Mouse (Mus musculus) hindbrain, embryonic 15.5 days (tissue): ENCODE results near the gene Fstl4. TPM values are rescaled to one million over a fixed set of nuclear protein-coding genes. Genes with fewer than 3 reads are reported as not detected.

Experiments used
- ATAC-seq: fragments of 200-750 bp; cut with Nextera tagmentation; 2 replicates; pipeline ENCODE4 v1.8.0; 2017; ENCODE audit warnings: low read depth, moderate number of reproducible peaks, moderate TSS enrichment; ENCODE audit not compliant: low FRiP score
- H3K27ac ChIP-seq: fragments of 300-500 bp; sonication (generic); replicated peaks from 2 replicates; pipeline ENCODE4 v1.5.1; 2015; ENCODE audit warnings: mild to moderate bottlenecking, inconsistent platforms
- H3K27me3 ChIP-seq: fragments of 300-500 bp; sonication (generic); 2 replicates; pipeline ENCODE4 v1.6.1; 2015; ENCODE audit warnings: control low read depth, inconsistent platforms
- H3K36me3 ChIP-seq: fragments of 300-500 bp; sonication (generic); 2 replicates; pipeline ENCODE4 v1.6.1; 2015; ENCODE audit warnings: control low read depth, inconsistent platforms
- H3K4me1 ChIP-seq: fragments of 300-500 bp; sonication (generic); replicated peaks from 2 replicates; pipeline ENCODE4 v1.6.1; 2015; ENCODE audit warnings: control low read depth, inconsistent platforms
- H3K4me2 ChIP-seq: fragments of 300-500 bp; sonication (generic); 2 replicates; pipeline ENCODE4 v1.6.1; 2015; ENCODE audit warnings: moderate library complexity, mild to moderate bottlenecking, inconsistent platforms
- H3K4me3 ChIP-seq: fragments of 300-500 bp; sonication (generic); 2 replicates; pipeline ENCODE4 v1.5.1; 2015; ENCODE audit warnings: mild to moderate bottlenecking, inconsistent platforms
- H3K9ac ChIP-seq: fragments of 300-500 bp; sonication (generic); 2 replicates; pipeline ENCODE4 v1.6.1; 2015; ENCODE audit warnings: inconsistent platforms
- H3K9me3 ChIP-seq: fragments of 300-500 bp; sonication (generic); 2 replicates; pipeline ENCODE4 v1.6.1; 2016; ENCODE audit warnings: control low read depth, inconsistent platforms
- WGBS: fragments of 180-500 bp; shearing (Covaris S2); methylation state at CpG from one replicate; pipeline ENCODE4 v1.1.7; 2015; 5-methylcytosine and 5-hydroxymethylcytosine counted together
- polyA plus RNA-seq: library from polyadenylated mRNA; unstranded; fragments of >200 nt; fragmentation: Nextera tagmentation; extraction: Ambion mirVana; gene quantifications from 2 replicates; pipeline ENCODE4 v1.2.1, GENCODE M21; 2015

Gene Fstl4
- polyA plus RNA-seq = 13.4 and 16.5 TPM in 2 replicates

DNA sequence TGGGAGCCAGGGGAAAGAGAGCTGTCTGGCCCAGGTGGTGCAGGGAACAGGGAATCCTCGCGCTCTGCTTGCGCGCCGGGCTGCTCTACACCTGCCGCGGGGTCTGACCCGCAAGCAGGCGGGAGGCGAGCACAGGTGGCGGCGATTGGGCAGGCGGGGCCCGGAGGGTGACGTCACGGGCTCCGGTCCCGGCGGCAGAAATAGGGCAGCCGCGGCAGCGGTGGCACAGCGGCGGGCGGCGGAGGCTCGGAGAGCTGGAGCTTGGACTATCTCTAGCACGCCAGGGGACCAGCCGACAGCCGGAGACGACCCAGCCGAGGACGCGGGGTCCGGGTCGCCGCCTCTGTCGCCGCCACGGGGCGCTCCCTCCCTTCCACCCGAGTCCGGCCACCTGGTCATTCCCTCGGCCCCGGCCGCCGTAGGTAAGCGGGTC lies at the start of gene Fstl4:
Gene Fstl4, plus strand, starts transcription at position 174 of the 433 bp plus-strand sequence.
- ATAC-seq = peak; percentile 69
- H3K27ac ChIP-seq = no peak within 1 kb of the TSS
- 0% methylated on average over 29 of the region's 48 CpGs for WGBS
- H3K9me3 ChIP-seq = no peaks in the 10 kb centered on the region
- peaks cover 27% of the 10 kb centered on the region for H3K4me1 ChIP-seq
- peaks cover 19% of the 10 kb centered on the region for H3K27me3 ChIP-seq
- peak within 1 kb of the TSS; percentile 98 for H3K4me2 ChIP-seq
- H3K9ac ChIP-seq = peak within 1 kb of the TSS; percentile 63
- H3K4me3 ChIP-seq = peak within 1 kb of the TSS; percentile 83
- H3K36me3 ChIP-seq = no peaks in the 10 kb centered on the region

DNA sequence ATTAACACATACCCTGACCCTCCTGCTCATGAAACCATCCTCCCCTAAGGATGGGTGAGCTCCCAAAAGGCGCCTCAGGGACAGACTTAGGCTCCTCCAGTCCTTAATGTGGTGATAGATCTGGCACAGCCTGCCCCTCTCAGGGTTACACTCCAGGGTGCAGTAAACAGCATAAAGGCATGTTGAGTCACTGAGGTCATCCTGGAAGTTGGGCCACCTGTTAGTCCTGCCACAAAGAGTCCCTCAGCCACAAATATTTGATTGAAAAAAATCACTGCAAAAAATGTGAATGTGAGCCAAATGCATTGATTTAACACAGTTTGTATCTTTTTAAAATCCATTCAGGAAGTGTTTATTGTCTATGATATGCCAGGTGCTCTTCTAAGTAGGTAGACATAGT lies 45.9 kb upstream of the Fstl4 start:
- H3K9me3 ChIP-seq = no peaks in the 10 kb centered on the region
- ATAC-seq = no peak
- H3K9ac ChIP-seq = no peak overlapping the region
- no peak overlapping the region for H3K27ac ChIP-seq
- no peaks in the 10 kb centered on the region for H3K4me1 ChIP-seq
- no peaks in the 10 kb centered on the region for H3K36me3 ChIP-seq
- 88% methylated on average over 1 of the region's 1 CpGs for WGBS
- H3K27me3 ChIP-seq = no peaks in the 10 kb centered on the region
- no peak overlapping the region for H3K4me2 ChIP-seq
- H3K4me3 ChIP-seq = no peak overlapping the region

DNA sequence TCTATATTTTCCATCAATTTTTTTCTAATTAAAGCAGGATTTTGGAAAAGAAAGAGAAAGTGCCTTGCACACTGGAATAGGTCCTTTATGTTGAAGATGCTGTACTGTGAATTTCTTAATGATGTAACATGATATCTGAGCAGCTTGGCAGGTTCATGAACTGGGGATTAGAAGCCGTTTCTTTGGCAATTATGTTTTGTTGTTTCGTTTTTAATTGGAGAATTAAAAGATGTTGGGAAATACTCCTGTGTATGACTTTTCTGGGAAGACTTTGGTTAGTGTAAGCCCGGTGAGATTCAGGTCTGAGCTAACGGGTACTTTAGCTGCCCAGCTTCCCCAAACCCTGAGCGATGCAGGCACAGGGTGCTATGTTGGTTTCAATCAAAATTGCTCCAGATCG lies 43.3 kb upstream of the Fstl4 start:
- no peak overlapping the region for H3K4me3 ChIP-seq
- H3K4me1 ChIP-seq = no peaks in the 10 kb centered on the region
- 77% methylated on average over 6 of the region's 6 CpGs for WGBS
- H3K9ac ChIP-seq = no peak overlapping the region
- no peak overlapping the region for H3K4me2 ChIP-seq
- no peaks in the 10 kb centered on the region for H3K9me3 ChIP-seq
- H3K27ac ChIP-seq = no peak overlapping the region
- no peaks in the 10 kb centered on the region for H3K36me3 ChIP-seq
- H3K27me3 ChIP-seq = no peaks in the 10 kb centered on the region
- ATAC-seq = no peak

DNA sequence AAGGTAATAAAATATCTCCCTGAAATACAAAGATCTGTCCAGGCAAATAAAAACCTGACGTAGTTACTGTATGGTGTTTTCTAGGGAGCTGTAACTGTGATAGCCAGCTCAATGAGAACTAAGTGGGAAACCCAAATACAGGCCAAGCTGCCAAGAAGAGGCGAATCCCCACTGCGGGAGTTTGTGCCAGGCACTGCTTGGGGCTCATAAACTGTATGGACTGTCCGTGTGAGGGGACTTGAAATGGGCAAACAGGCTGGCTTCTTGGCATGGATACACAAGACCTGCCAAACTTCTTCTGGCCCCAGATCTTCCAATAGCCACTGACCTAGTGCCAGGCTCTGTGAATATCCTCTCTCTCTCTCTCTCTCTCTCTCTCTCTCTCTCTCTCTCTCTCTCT lies 41.7 kb upstream of the Fstl4 start:
- Histone ChIP-seq H3K4me2 (no peak overlapping the region), H3K27ac (no peak overlapping the region), H3K9me3 (no peaks in the 10 kb centered on the region), H3K36me3 (no peaks in the 10 kb centered on the region), H3K9ac (no peak overlapping the region), H3K27me3 (no peaks in the 10 kb centered on the region), H3K4me3 (no peak overlapping the region), H3K4me1 (no peaks in the 10 kb centered on the region)
- ATAC-seq = no peak
- 86% methylated on average over 4 of the region's 4 CpGs for WGBS

DNA sequence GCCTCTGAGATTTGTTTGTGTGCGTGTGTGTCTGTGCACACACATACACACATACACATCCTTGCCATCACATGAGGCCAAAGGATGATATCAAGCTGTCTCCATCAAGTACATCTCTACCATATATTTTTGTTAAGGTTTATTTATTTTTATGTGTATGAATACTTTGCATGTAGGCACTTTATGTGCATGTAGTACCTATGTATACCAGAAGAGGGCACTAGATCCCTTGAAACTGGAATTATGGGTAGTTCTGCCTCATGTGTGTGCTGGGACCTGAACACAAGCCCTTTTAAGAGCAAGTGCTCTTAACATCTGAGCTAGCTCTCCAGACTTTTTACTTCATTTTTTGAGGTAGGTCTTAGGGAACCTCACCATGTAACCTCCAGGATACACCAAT lies 38.4 kb upstream of the Fstl4 start:
- 97% methylated on average over 1 of the region's 1 CpGs for whole genome bisulfite sequencing
- Histone ChIP-seq H3K9ac (no peak overlapping the region), H3K27me3 (no peaks in the 10 kb centered on the region), H3K4me3 (no peak overlapping the region), H3K27ac (no peak overlapping the region), H3K4me2 (no peak overlapping the region), H3K36me3 (no peaks in the 10 kb centered on the region), H3K9me3 (no peaks in the 10 kb centered on the region), H3K4me1 (no peaks in the 10 kb centered on the region)
- ATAC-seq = no peak

DNA sequence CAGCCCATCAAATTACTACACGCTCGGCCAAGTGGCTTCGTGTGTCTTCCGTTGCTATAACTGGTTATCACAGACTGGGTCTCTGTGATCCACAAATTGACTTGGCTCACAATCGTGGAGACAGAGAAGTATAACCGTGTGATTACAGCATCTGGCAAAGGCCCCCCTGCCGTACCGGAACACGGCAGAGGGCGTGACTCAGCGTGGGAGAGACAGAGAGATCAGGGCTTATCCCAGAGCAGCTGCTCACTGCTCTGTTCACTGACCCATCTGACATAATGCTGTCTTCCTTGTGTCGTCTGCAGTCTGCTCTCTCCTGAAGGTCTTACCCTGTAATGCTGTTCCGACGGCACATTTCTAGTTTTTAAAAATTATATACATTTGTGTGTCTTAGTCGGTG lies 36.0 kb upstream of the Fstl4 start:
- H3K9ac ChIP-seq = no peak overlapping the region
- no peak for ATAC-seq
- H3K9me3 ChIP-seq = no peaks in the 10 kb centered on the region
- 54% methylated on average over 15 of the region's 15 CpGs for WGBS
- H3K4me3 ChIP-seq = no peak overlapping the region
- H3K27ac ChIP-seq = no peak overlapping the region
- H3K4me2 ChIP-seq = no peak overlapping the region
- H3K27me3 ChIP-seq = no peaks in the 10 kb centered on the region
- no peaks in the 10 kb centered on the region for H3K4me1 ChIP-seq
- H3K36me3 ChIP-seq = no peaks in the 10 kb centered on the region

DNA sequence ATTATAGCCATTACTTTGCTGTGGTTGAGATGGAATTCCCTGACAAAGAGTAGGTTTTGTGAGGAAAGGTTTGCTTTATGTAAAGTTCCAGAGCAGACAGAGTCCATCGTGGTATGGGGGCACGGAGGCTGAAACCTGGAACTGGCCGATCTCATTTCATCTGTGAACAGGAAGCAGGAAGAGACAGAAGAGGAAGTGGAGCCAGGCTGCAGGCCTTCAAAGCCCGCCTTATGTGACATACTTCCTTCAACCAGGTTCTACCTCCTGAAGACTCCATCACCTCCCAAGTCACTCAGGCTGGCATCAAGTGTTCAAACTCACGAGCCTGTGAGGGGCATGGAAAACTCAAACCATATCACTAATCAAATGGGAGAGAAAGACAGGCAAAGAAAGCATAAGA lies 34.5 kb upstream of the Fstl4 start:
- H3K27me3 ChIP-seq = no peaks in the 10 kb centered on the region
- H3K36me3 ChIP-seq = no peaks in the 10 kb centered on the region
- ATAC-seq = no peak
- H3K9ac ChIP-seq = no peak overlapping the region
- H3K4me2 ChIP-seq = no peak overlapping the region
- no peak overlapping the region for H3K27ac ChIP-seq
- no peaks in the 10 kb centered on the region for H3K4me1 ChIP-seq
- WGBS = 84% methylated on average over 5 of the region's 5 CpGs
- H3K9me3 ChIP-seq = no peaks in the 10 kb centered on the region
- no peak overlapping the region for H3K4me3 ChIP-seq

DNA sequence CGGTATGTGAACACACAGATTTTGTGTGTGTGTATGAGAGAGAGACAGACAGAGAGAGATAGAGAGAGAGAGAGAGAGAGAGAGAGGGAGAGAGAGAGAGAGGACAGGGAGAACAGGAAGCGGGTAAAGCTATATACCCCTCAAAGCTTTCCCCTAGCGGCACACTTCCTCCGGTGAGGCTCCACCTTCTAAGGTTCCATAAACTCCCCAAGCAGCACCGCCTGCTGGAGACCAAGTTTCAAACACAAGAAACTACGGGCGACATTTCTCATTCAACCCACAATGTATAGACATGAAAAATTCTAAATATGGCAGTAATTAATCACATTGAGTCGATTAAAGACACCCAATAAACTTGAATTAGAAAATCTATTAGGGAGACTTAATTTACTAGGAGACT lies 32.5 kb upstream of the Fstl4 start:
- Histone ChIP-seq H3K9me3 (no peaks in the 10 kb centered on the region), H3K4me3 (no peak overlapping the region), H3K4me2 (no peak overlapping the region), H3K9ac (no peak overlapping the region), H3K27me3 (no peaks in the 10 kb centered on the region), H3K36me3 (no peaks in the 10 kb centered on the region), H3K4me1 (no peaks in the 10 kb centered on the region), H3K27ac (no peak overlapping the region)
- WGBS = 54% methylated on average over 8 of the region's 8 CpGs
- no peak for ATAC-seq

DNA sequence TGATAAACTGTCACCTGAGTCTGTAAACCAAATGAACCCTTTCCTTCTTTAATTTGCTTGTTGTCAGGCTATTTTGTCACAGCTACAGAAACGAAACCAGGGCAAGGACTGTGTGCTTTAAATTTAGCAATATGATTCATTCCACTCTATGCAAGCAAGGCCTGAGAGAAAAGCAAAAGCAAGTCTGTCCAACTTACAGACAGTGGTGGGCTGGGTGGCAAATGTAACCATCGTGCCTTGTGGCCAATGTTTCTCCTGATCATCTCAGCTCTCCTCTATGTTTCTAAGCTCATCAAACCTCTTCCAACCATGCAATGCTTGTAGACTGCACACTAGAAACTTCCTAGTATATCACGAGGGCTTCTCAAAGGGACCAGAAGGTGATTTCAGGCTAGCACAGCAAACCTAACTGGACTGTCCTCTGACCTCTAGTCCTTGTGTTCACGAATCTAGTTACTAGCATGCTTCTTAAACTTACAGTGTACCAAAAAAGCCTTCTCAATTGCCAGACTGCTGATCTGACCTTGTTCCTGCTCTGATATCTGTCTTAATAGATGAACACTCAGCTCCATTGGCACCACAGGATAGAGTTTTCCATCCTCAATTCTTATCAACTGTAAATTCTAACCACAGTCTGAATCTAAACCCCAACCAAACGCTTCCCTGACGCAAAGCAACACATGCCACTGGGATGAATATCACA lies 29.8 kb upstream of the Fstl4 start:
- Histone ChIP-seq H3K9ac (no peak overlapping the region), H3K4me1 (no peaks in the 10 kb centered on the region), H3K4me2 (no peak overlapping the region), H3K9me3 (no peaks in the 10 kb centered on the region), H3K36me3 (no peaks in the 10 kb centered on the region), H3K27ac (no peak overlapping the region), H3K4me3 (no peak overlapping the region), H3K27me3 (no peaks in the 10 kb centered on the region)
- no peak for ATAC-seq
- WGBS = 83% methylated on average over 6 of the region's 6 CpGs

DNA sequence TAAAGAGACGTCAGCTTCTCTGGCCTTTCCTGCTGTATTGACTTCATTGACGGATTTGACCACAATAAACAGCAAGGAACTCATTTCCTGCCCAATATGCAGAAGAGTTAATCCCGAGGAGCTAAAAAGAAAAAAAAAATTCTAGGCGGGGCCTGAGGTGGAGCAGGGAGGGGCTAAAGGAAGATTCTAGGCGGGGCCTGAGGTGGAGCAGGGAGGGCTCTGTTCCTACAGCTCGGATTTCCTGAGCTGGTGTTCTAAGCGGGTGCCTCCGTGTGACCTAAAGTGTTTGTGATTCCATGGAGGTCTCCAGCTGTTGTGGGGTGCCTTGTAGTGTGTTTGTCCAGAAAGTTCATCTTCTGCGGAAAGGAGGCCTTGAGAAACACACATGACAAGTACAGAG lies 25.2 kb upstream of the Fstl4 start:
- Histone ChIP-seq H3K9me3 (no peaks in the 10 kb centered on the region), H3K27me3 (no peaks in the 10 kb centered on the region), H3K4me2 (no peak overlapping the region), H3K4me3 (no peak overlapping the region), H3K9ac (no peak overlapping the region), H3K36me3 (no peaks in the 10 kb centered on the region), H3K4me1 (no peaks in the 10 kb centered on the region), H3K27ac (no peak overlapping the region)
- WGBS = 22% methylated on average over 9 of the region's 9 CpGs
- ATAC-seq = no peak

DNA sequence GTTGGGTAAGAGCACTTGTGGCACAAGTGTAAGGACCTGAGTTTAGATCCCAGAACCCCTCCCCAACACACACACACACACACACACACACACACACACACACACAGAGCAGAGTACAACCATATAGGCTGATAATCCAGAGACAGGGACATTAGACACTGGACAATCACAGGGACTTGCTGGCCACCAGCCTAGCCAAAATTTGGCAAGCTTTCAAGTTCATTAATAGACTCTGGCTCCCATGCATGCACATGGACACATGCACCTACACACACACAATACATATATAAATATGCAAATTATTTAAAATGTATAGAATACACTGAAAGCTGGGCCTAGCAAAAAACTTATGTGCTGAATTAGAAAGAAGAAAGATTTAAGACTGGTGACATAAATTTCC lies 24.0 kb upstream of the Fstl4 start:
- Histone ChIP-seq H3K4me3 (no peak overlapping the region), H3K9ac (no peak overlapping the region), H3K27ac (no peak overlapping the region), H3K36me3 (no peaks in the 10 kb centered on the region), H3K4me2 (no peak overlapping the region), H3K27me3 (no peaks in the 10 kb centered on the region), H3K4me1 (no peaks in the 10 kb centered on the region), H3K9me3 (no peaks in the 10 kb centered on the region)
- no peak for ATAC-seq

DNA sequence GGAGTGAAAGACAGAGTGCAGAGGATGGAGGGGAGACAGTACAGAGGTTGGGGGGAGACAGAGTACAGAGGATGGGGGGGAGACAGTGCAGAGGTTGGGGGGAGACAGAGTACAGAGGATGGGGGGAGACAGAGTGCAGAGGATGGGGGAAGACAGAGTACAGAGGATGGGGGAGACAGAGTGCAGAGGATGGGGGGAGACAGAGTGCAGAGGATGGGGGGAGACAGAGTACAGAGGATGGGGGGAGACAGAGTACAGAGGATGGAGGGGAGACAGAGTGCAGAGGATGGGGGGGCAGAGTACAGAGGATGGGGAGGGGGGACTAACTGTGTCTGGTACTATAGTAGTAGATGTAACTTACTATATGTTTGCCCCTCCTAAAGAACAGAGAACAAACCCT lies 20.5 kb upstream of the Fstl4 start:
- Histone ChIP-seq H3K9ac (no peak overlapping the region), H3K4me1 (no peaks in the 10 kb centered on the region), H3K4me3 (no peak overlapping the region), H3K4me2 (no peak overlapping the region), H3K27ac (no peak overlapping the region), H3K36me3 (no peaks in the 10 kb centered on the region), H3K9me3 (no peaks in the 10 kb centered on the region), H3K27me3 (no peaks in the 10 kb centered on the region)
- no peak for ATAC-seq
